In genomic region chr14:73398367-73398996, GRCm38 (mm10) we compare ENCODE assay signal across 13 mouse cellular contexts. TPM values are rescaled to one million over a fixed set of nuclear protein-coding genes. Genes with fewer than 3 reads are reported as not detected.
DNase-seq lines count a peak whose midpoint lies in the region; ATAC-seq and TF ChIP-seq lines count a peak whose summit lies in the region.
"Had no signal": no experiment of that assay in that cellular context is flagged by ENCODE, and none has a peak within 500 bp of the region (broad histone marks: within the 10 kb centered on the region; RNA-seq: fewer than 3 reads in every experiment).

No protein-coding gene starts in this region.

- peak in 1 of 2 experiments; percentile 4; a peak in 1 of 4 replicates for TF ChIP-seq EP300 in MEL (IDR thresholded peaks at IDR 0.05; ENCODE audit: low read depth in 1 of 2, low read length in 2 of 2)

- no peaks in the 10 kb centered on the region for H3K9me3 ChIP-seq in MEL (replicated peaks; ENCODE audit: insufficient read depth, low read length)
- H3K9me3 ChIP-seq in liver, embryonic 13.5 days (replicated peaks) = no peaks in the 10 kb centered on the region
- H3K9me3 ChIP-seq in hindbrain, embryonic 13.5 days = no peaks in the 10 kb centered on the region
- H3K9me3 ChIP-seq: limb, embryonic 13.5 days; midbrain, embryonic 15.5 days; neural tube, embryonic 13.5 days had no signal

- peaks cover 13 to 20% of the 10 kb centered on the region in 2 experiments for H3K4me1 ChIP-seq in MEL (ENCODE audit: control insufficient read depth in 1 of 2, insufficient read depth in 2 of 2, low read length in 2 of 2)
- H3K4me1 ChIP-seq in liver, embryonic 13.5 days (replicated peaks) = peaks cover 57% of the 10 kb centered on the region
- H3K4me1 ChIP-seq in hindbrain, embryonic 13.5 days (replicated peaks) = no peaks in the 10 kb centered on the region
- H3K4me1 ChIP-seq: midbrain, embryonic 15.5 days had no signal

- H3K4me3 ChIP-seq in MEL (ENCODE audit: control insufficient read depth in 1 of 2, insufficient read depth in 1 of 2, low read depth in 2 of 2, low read length in 2 of 2) = no peak overlapping the region
- H3K4me3 ChIP-seq in liver, embryonic 13.5 days (replicated peaks) = no peak overlapping the region
- H3K4me3 ChIP-seq in hindbrain, embryonic 13.5 days = no peak overlapping the region
- H3K4me3 ChIP-seq: limb, embryonic 13.5 days; midbrain, embryonic 15.5 days; neural tube, embryonic 13.5 days had no signal

- no peaks in the 10 kb centered on the region for H3K79me2 ChIP-seq in MEL (ENCODE audit: control insufficient read depth, insufficient read depth, low read length, poor library complexity)

- DNase-seq in CD4-positive, CD25-positive, alpha-beta regulatory T cell, adult 2 months (ENCODE audit: low read depth, low spot score) = peak; percentile 52
- peak; percentile 22 for DNase-seq in MEL (ENCODE audit: low read depth, low spot score)
- no peak for DNase-seq in liver, embryonic 13.5 days
- DNase-seq in left cerebral cortex, adult 8-10 months (ENCODE audit: low spot score in 2 of 2) = no peak
- DNase-seq in cerebellum, adult 8-10 months = no peak
- DNase-seq: cerebellum, adult 18-20 months; retina, postnatal 1 day had no signal

- peaks cover 0 to 8% of the 10 kb centered on the region in 2 experiments; a peak in 2 of 4 replicates for H3K36me3 ChIP-seq in MEL (ENCODE audit: control insufficient read depth in 1 of 2, insufficient read depth in 2 of 2, low read length in 2 of 2)
- no peaks in the 10 kb centered on the region for H3K36me3 ChIP-seq in liver, embryonic 13.5 days
- no peaks in the 10 kb centered on the region for H3K36me3 ChIP-seq in hindbrain, embryonic 13.5 days
- H3K36me3 ChIP-seq: limb, embryonic 13.5 days; midbrain, embryonic 15.5 days; neural tube, embryonic 13.5 days had no signal

- WGBS in liver, embryonic 13.5 days (ENCODE audit: insufficient replicate concordance) = 11% methylated on average over 8 of the region's 8 CpGs
- whole genome bisulfite sequencing in hindbrain, embryonic 13.5 days = 71% methylated on average over 8 of the region's 8 CpGs

- H3K27ac ChIP-seq in MEL (ENCODE audit: control insufficient read depth, low read depth, low read length) = peak overlapping the region; percentile 20
- H3K27ac ChIP-seq in liver, embryonic 13.5 days = peak overlapping the region; percentile 71
- H3K27ac ChIP-seq in hindbrain, embryonic 13.5 days = no peak overlapping the region
- H3K27ac ChIP-seq: hindbrain, postnatal 0 days; limb, embryonic 13.5 days; midbrain, embryonic 15.5 days; neural tube, embryonic 13.5 days had no signal

- H3K27me3 ChIP-seq in MEL (ENCODE audit: control insufficient read depth in 1 of 2, insufficient read depth in 2 of 2, low read length in 2 of 2) = no peaks in the 10 kb centered on the region
- H3K27me3 ChIP-seq in liver, embryonic 13.5 days = no peaks in the 10 kb centered on the region
- H3K27me3 ChIP-seq in hindbrain, embryonic 13.5 days = no peaks in the 10 kb centered on the region
- H3K27me3 ChIP-seq: limb, embryonic 13.5 days; midbrain, embryonic 15.5 days; neural tube, embryonic 13.5 days had no signal

- TF ChIP-seq POLR2A in MEL (IDR thresholded peaks at IDR 0.05; ENCODE audit: control insufficient read depth in 1 of 2, insufficient read depth in 1 of 2, low read depth in 1 of 2, low read length in 2 of 2, poor library complexity in 1 of 2) = no peak

- no peak for TF ChIP-seq CTCF in MEL (IDR thresholded peaks at IDR 0.05 in 2 of 3, conservative IDR thresholded peaks at IDR 0.05 in 1 of 3; ENCODE audit: control insufficient read depth in 1 of 3, insufficient read depth in 1 of 3, low read depth in 2 of 3, low read length in 3 of 3, poor library complexity in 1 of 3, severe bottlenecking in 1 of 3)

- no peak for TF ChIP-seq RAD21 in MEL (IDR thresholded peaks at IDR 0.05; ENCODE audit: low read depth, low read length)

- no peak overlapping the region for H3K9ac ChIP-seq in MEL (ENCODE audit: control insufficient read depth, low read depth, low read length, poor library complexity, severe bottlenecking)
- no peak overlapping the region for H3K9ac ChIP-seq in liver, embryonic 13.5 days
- no peak overlapping the region for H3K9ac ChIP-seq in hindbrain, embryonic 13.5 days
- H3K9ac ChIP-seq: limb, embryonic 13.5 days; midbrain, embryonic 15.5 days; neural tube, embryonic 13.5 days had no signal

- ATAC-seq in liver, embryonic 13.5 days (ENCODE audit: low read depth) = 0 out of 2 replicates have a peak, but pooled peaks have one; percentile 32
- ATAC-seq in monocyte, adult 5-6 weeks (replicated peaks; ENCODE audit: insufficient number of reproducible peaks, low FRiP score, low TSS enrichment, poor library complexity, severe bottlenecking) = peak; percentile 78
- ATAC-seq in hindbrain, embryonic 13.5 days (ENCODE audit: low FRiP score) = no peak
- ATAC-seq: hindbrain, postnatal 0 days; midbrain, embryonic 15.5 days had no signal

- peak overlapping the region; percentile 10; the same call in 1 of the 2 replicates for H3K4me2 ChIP-seq in liver, embryonic 13.5 days
- H3K4me2 ChIP-seq in hindbrain, embryonic 13.5 days = no peak overlapping the region
- H3K4me2 ChIP-seq: limb, embryonic 13.5 days; midbrain, embryonic 15.5 days; neural tube, embryonic 13.5 days had no signal

TF ChIP-seq in MEL, 35 proteins besides CTCF, POLR2A, EP300 and RAD21:
- TF ChIP-seq MAZ (IDR thresholded peaks at IDR 0.05; ENCODE audit: low read depth, low read length) (0 out of 2 replicates have a peak, but pooled peaks have one; percentile 26), ETS1 (IDR thresholded peaks at IDR 0.05; ENCODE audit: low read depth, low read length) (peak; percentile 22; the same call in 1 of the 2 replicates), SIN3A (IDR thresholded peaks at IDR 0.05; ENCODE audit: low read length) (no peak), BHLHE40 (IDR thresholded peaks at IDR 0.05; ENCODE audit: borderline replicate concordance, low read depth, low read length) (no peak), SMC3 (IDR thresholded peaks at IDR 0.05; ENCODE audit: low read depth, low read length) (no peak)

RNA-seq across cellular contexts. Expression of gene Itm2b, which starts 13.4 kb away (rescaled TPM):
- 54.0 and 56.3 TPM in 2 replicates for total RNA-seq in MEL (2012; rRNA removed)
- polyA plus RNA-seq in MEL (2012; ENCODE audit: insufficient read depth in 1 of 2, insufficient read length in 2 of 2, low read depth in 1 of 2, low replicate concordance in 2 of 2, missing spikeins in 1 of 2) = 100 to 1,000 TPM; 101 to 312 TPM
- 405 and 461 TPM in 2 replicates for polyA plus RNA-seq in liver, embryonic 13.5 days (2015; fragmentation: Nextera tagmentation; extraction: Ambion mirVana)
- total RNA-seq in monocyte, adult 5-6 weeks (2017) = 1,022 to 1,179 TPM (median 1,153 TPM) in 3 replicates
- 592 and 627 TPM in 2 replicates for polyA plus RNA-seq in hindbrain, embryonic 13.5 days (2015; fragmentation: Nextera tagmentation; extraction: Ambion mirVana)
- total RNA-seq in left cerebral cortex, adult 8-10 months (2022) = 100 to 1,000 TPM; 726 to 856 (median 801) TPM

Comparison
In these comparisons a context has a peak if more than half of its experiments do, and no peak if none do; other contexts are left out.
1. DNase-seq: peak in CD4-positive, CD25-positive, alpha-beta regulatory T cell, adult 2 months (single experiment) and MEL (single experiment); none in liver, embryonic 13.5 days (single experiment), left cerebral cortex, adult 8-10 months (0 of 2) and cerebellum, adult 8-10 months (single experiment).
2. RNA of gene Itm2b, which starts 13.4 kb away (total RNA-seq): 1,022 to 1,179 TPM in monocyte, adult 5-6 weeks and 726 to 856 TPM in left cerebral cortex, adult 8-10 months; 54.0 to 56.3 TPM in MEL; every median in the first group is over 10 times any median in the second.